Mouse (Mus musculus) liver, embryonic 14.5 days (tissue): Measurements from ENCODE around the gene Slc1a2.
A peak's percentile ranks its signal among the peaks of the same experiment; 100 is the strongest.

Experiments
- CTCF ChIP-seq: IDR thresholded peaks from 2 replicates; pipeline ENCODE4 v1.5.1; 2016; ENCODE audit warnings: antibody characterized with exemption, low read depth, control low read depth
- EP300 ChIP-seq: IDR thresholded peaks from 2 replicates; pipeline ENCODE4 v1.6.1; 2016; ENCODE audit warnings: antibody characterized with exemption, low read depth

GRCm38 (mm10) chr2:102745259-102745906 lies 86.9 kb downstream of the Slc1a2 start:
- TF ChIP-seq EP300 (peak; percentile 83), CTCF (no peak)
